In genomic region chr10:60351248-60351647, GRCm38 (mm10) we compare ENCODE assay signal across 9 mouse cellular contexts. TPM values are rescaled to one million over a fixed set of nuclear protein-coding genes. Genes with fewer than 3 reads are reported as not detected.
DNase-seq lines count a peak whose midpoint lies in the region; ATAC-seq lines count a peak whose summit lies in the region.
"Had no signal": no experiment of that assay in that cellular context is flagged by ENCODE, and none has a peak within 500 bp of the region (broad histone marks: within the 10 kb centered on the region; RNA-seq: fewer than 3 reads in every experiment).

No protein-coding gene starts in this region.

- H3K4me3 ChIP-seq in heart, embryonic 12.5 days: no peak overlapping the region
- H3K4me3 ChIP-seq in hindbrain, embryonic 13.5 days: no peak overlapping the region

- H3K4me1 ChIP-seq in heart, embryonic 12.5 days (replicated peaks): peaks cover 71% of the 10 kb centered on the region
- peaks cover 56% of the 10 kb centered on the region for H3K4me1 ChIP-seq in hindbrain, embryonic 13.5 days (replicated peaks)

- no peak for DNase-seq in heart, adult 8-10 months (ENCODE audit: low spot score)
- peak; percentile 39 for DNase-seq in Muller cell, postnatal 12 days (ENCODE audit: inconsistent ontology term)
- peak; percentile 46 to 71 for DNase-seq in lung, postnatal 4 days
- DNase-seq in left cerebral cortex, adult 18-20 months (ENCODE audit: low spot score in 2 of 2): no peak
- no peak for DNase-seq in spleen, adult 12 weeks (ENCODE audit: low spot score)
- no peak for DNase-seq in gastrocnemius, adult 8-10 months (ENCODE audit: low spot score in 2 of 2)

- no peak overlapping the region for H3K9ac ChIP-seq in heart, embryonic 12.5 days
- no peak overlapping the region for H3K9ac ChIP-seq in hindbrain, embryonic 13.5 days

- 0 out of 2 replicates have a peak overlapping the region, but pooled peaks have one; percentile 20 for H3K4me2 ChIP-seq in heart, embryonic 12.5 days
- H3K4me2 ChIP-seq in hindbrain, embryonic 13.5 days: no peak overlapping the region

- 0 out of 2 replicates have a peak, but pooled peaks cover 11% of the 10 kb centered on the region for H3K27me3 ChIP-seq in heart, embryonic 12.5 days (replicated peaks)
- peaks cover 19% of the 10 kb centered on the region for H3K27me3 ChIP-seq in hindbrain, embryonic 13.5 days

- WGBS in heart, embryonic 12.5 days: 18% methylated on average over 3 of the region's 3 CpGs
- WGBS in hindbrain, embryonic 13.5 days: 24% methylated on average over 3 of the region's 3 CpGs

- no peaks in the 10 kb centered on the region for H3K36me3 ChIP-seq in heart, embryonic 12.5 days
- no peaks in the 10 kb centered on the region for H3K36me3 ChIP-seq in hindbrain, embryonic 13.5 days

- H3K27ac ChIP-seq in heart, embryonic 12.5 days (ENCODE audit: poor library complexity, severe bottlenecking): peak overlapping the region; percentile 61
- H3K27ac ChIP-seq in hindbrain, embryonic 13.5 days: peak overlapping the region; percentile 68

- H3K9me3 ChIP-seq in heart, embryonic 12.5 days (replicated peaks): no peaks in the 10 kb centered on the region
- no peaks in the 10 kb centered on the region for H3K9me3 ChIP-seq in hindbrain, embryonic 13.5 days

- no peak for ATAC-seq in heart, embryonic 12.5 days (ENCODE audit: insufficient number of reproducible peaks, low FRiP score)
- ATAC-seq in hindbrain, embryonic 13.5 days (ENCODE audit: low FRiP score): peak; percentile 5; the same call in 1 of the 2 replicates

RNA-seq across cellular contexts. Expression of gene Vsir, which starts 4.6 kb away (rescaled TPM):
- polyA plus RNA-seq in heart, embryonic 12.5 days (2016; fragmentation: Nextera tagmentation; extraction: Ambion mirVana): 1.8 TPM in 2 replicates
- 10 to 100 TPM; 11.2 to 19.9 (median 15.0) TPM for total RNA-seq in heart, adult 8-10 months (2022)
- 2.2 and 2.3 TPM in 2 replicates for polyA plus RNA-seq in hindbrain, embryonic 13.5 days (2015; fragmentation: Nextera tagmentation; extraction: Ambion mirVana)
- 10 to 100 TPM; 19.7 to 20.8 TPM for total RNA-seq in left cerebral cortex, adult 18-20 months (2021)
- total RNA-seq in gastrocnemius, adult 8-10 months (2022): 1 to 10 TPM; 2.3 to 5.2 (median 3.8) TPM

RNA-seq across cellular contexts. Expression of gene Gm17455, which starts 48.3 kb away (rescaled TPM):
- polyA plus RNA-seq in heart, embryonic 12.5 days (2016; fragmentation: Nextera tagmentation; extraction: Ambion mirVana): 0.20 and 0.31 TPM in 2 replicates
- not detected for total RNA-seq in heart, adult 8-10 months (2022)
- polyA plus RNA-seq in hindbrain, embryonic 13.5 days (2015; fragmentation: Nextera tagmentation; extraction: Ambion mirVana): 9.3 and 13.2 TPM in 2 replicates
- total RNA-seq in left cerebral cortex, adult 18-20 months (2021): not detected
- total RNA-seq in gastrocnemius, adult 8-10 months (2022): not detected
- total RNA-seq: hematopoietic stem cell, adult 5-6 weeks had no signal

Comparison
In these comparisons a context has a peak if more than half of its experiments do, and no peak if none do; other contexts are left out.
1. DNase-seq: peak in Muller cell, postnatal 12 days (single experiment) and lung, postnatal 4 days (2 of 2); none in heart, adult 8-10 months (single experiment), left cerebral cortex, adult 18-20 months (0 of 2), spleen, adult 12 weeks (single experiment) and gastrocnemius, adult 8-10 months (0 of 2).